Mouse (Mus musculus) heart, embryonic 10.5 days (tissue): ENCODE results near the gene Pkd1l1. TPM values are rescaled to one million over a fixed set of nuclear protein-coding genes. Genes with fewer than 3 reads are reported as not detected.

Experiments used
- DNase-seq: peaks from one replicate; pipeline ENCODE4 v3.0.0-alpha.2; 2017; ENCODE audit warnings: low spot score
- H3K27ac ChIP-seq: fragments of 300-500 bp; sonication (generic); 2 replicates; pipeline ENCODE4 v1.5.1; 2016; ENCODE audit warnings: mild to moderate bottlenecking
- H3K27me3 ChIP-seq: fragments of 300-500 bp; sonication (generic); 2 replicates; pipeline ENCODE4 v1.6.1; 2016; ENCODE audit warnings: mild to moderate bottlenecking; ENCODE audit not compliant: poor library complexity, insufficient read depth, severe bottlenecking
- H3K36me3 ChIP-seq: fragments of 300-500 bp; sonication (generic); 2 replicates; pipeline ENCODE4 v1.6.1; 2016; ENCODE audit warnings: mild to moderate bottlenecking, moderate library complexity
- H3K4me1 ChIP-seq: fragments of 300-500 bp; sonication (generic); 2 replicates; pipeline ENCODE4 v1.6.1; 2016; ENCODE audit warnings: mild to moderate bottlenecking
- H3K4me3 ChIP-seq: fragments of 300-500 bp; sonication (generic); 2 replicates; pipeline ENCODE4 v1.5.1; 2016; ENCODE audit warnings: mild to moderate bottlenecking, moderate library complexity
- H3K9me3 ChIP-seq: fragments of 300-500 bp; sonication (generic); 2 replicates; pipeline ENCODE4 v1.6.1; 2016; ENCODE audit warnings: mild to moderate bottlenecking, moderate library complexity
- WGBS: fragments of 180-500 bp; shearing (Covaris S2); methylation state at CpG from one replicate; pipeline ENCODE4 v1.1.7; 2016; 5-methylcytosine and 5-hydroxymethylcytosine counted together
- polyA plus RNA-seq: library from polyadenylated mRNA; unstranded; fragments of >200 nt; fragmentation: Nextera tagmentation; extraction: Ambion mirVana; gene quantifications from 2 replicates; pipeline ENCODE4 v1.2.1, GENCODE M21; 2016

The Pkd1l1 gene
- polyA plus RNA-seq, 1 experiment from 2014 or later = 0.04 TPM

DNA sequence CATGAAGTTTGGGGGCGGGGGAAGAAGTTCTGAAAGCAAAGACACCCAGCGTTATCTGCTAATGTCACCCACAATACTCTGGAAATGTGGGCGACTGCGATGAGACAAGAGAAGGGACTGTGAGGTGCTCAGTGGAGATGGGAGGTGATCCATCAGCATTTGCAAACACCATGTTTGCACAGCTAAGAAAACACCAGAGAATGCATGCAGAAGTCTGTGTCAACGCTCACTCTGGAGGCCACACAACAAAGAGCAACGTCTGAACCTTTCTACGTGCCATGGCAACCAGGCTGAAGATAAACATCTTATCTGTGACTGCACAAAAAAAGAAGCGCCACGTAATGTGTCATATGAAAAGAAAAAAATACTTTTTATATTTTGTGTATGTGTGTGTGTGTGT is 2.6 kb downstream of the Pkd1l1 start:
- no peaks in the 10 kb centered on the region for H3K9me3 ChIP-seq
- DNase-seq = no peak
- no peak overlapping the region for H3K4me3 ChIP-seq
- no peaks in the 10 kb centered on the region for H3K4me1 ChIP-seq
- 61% methylated on average over 9 of the region's 9 CpGs for WGBS
- H3K27ac ChIP-seq = no peak overlapping the region
- H3K36me3 ChIP-seq = no peaks in the 10 kb centered on the region
- 0 out of 2 replicates have a peak, but pooled peaks cover 3% of the 10 kb centered on the region for H3K27me3 ChIP-seq

DNA sequence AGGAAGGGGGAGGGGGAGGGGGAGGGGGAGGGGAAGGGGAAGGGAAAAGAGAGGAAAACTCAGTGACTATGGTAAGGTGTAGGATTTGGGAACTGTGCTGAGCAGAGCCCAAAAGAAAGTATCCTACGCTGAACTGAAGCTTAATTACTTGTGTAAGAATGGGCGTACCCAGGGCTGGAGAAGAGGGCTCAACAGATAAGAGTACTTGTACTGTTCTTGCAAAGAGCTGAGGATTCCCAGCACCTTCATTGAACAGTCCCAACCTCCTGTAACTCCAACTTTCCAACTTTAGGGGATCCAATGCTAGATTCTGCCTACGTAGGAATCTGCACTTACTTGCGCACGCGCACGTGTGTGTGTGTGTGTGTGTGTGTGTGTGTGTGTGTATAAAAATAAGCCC is 5.0 kb downstream of the Pkd1l1 start:
- 91% methylated on average over 7 of the region's 7 CpGs for WGBS
- no peak overlapping the region for H3K27ac ChIP-seq
- no peak for DNase-seq
- H3K27me3 ChIP-seq = 0 out of 2 replicates have a peak, but pooled peaks cover 3% of the 10 kb centered on the region
- H3K9me3 ChIP-seq = no peaks in the 10 kb centered on the region
- no peak overlapping the region for H3K4me3 ChIP-seq
- H3K36me3 ChIP-seq = no peaks in the 10 kb centered on the region
- no peaks in the 10 kb centered on the region for H3K4me1 ChIP-seq

DNA sequence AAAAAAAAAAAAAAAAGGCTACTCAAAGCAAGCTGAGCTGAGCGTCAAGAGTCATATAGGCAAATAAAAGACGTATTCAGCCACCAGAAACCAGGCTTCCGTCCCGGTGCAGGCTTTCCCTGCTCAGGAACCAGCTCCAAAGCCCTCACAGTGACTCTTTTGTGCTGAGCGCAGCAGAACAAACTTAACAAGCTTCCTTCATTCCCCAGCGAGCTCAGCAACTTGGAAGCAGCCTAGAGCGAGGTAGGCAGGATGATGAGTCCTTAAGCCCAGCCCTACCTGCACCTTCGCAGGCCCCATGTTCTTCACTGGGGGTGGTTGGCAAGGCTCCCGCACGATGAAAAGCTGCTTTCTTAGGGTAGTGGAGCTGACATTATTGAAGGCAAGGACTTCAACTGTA is 14.5 kb downstream of the Pkd1l1 start:
- Histone ChIP-seq H3K27ac (no peak overlapping the region), H3K4me3 (no peak overlapping the region), H3K27me3 (no peaks in the 10 kb centered on the region), H3K36me3 (no peaks in the 10 kb centered on the region), H3K4me1 (peaks cover 5% of the 10 kb centered on the region; the same call in 1 of the 2 replicates), H3K9me3 (no peaks in the 10 kb centered on the region)
- WGBS = 66% methylated on average over 10 of the region's 10 CpGs
- no peak for DNase-seq

DNA sequence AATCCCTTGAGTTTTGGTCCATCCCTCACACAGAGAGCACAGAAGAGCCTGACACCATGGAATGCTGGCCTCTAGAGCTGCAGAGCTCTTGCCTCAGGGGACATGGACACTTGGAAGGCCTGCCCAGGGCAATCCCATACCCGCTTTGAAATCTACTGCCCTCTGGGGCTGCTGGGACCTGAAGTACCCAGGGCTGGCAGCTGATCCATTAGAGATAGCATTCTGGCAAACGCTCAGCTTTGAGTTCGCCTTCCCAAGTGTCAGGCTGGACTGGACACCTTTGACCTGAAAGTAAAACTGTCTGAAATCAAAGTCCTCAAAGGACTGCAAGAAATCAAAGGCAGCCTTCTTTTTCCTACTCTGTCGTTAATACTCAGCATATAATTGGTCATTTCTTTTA is 15.0 kb downstream of the Pkd1l1 start:
- Histone ChIP-seq H3K4me1 (peaks cover 7% of the 10 kb centered on the region; the same call in 1 of the 2 replicates), H3K36me3 (no peaks in the 10 kb centered on the region), H3K27me3 (no peaks in the 10 kb centered on the region), H3K9me3 (no peaks in the 10 kb centered on the region), H3K27ac (no peak overlapping the region), H3K4me3 (no peak overlapping the region)
- no peak for DNase-seq
- WGBS = 57% methylated on average over 4 of the region's 4 CpGs

DNA sequence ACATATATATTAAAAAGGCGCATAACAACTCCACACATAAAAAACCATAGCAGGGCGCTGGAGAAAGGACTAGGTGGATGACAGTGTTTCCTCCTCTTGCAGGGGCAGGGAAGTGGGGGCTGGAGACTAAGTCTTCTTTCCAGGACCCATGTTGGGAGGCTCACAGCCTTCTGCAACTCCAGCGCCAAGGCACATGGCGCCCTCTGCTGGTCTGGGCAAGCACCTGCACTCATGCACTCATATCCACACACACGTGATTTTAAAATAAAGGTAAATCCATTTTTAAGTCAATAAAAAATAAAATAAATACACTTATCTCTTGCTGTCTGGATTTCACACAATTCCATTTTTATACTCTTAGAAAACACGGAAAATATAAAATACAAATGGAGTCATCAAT is 16.0 kb downstream of the Pkd1l1 start:
- H3K27ac ChIP-seq = no peak overlapping the region
- no peaks in the 10 kb centered on the region for H3K27me3 ChIP-seq
- no peak for DNase-seq
- no peaks in the 10 kb centered on the region for H3K9me3 ChIP-seq
- no peaks in the 10 kb centered on the region for H3K36me3 ChIP-seq
- peaks cover 7% of the 10 kb centered on the region; the same call in 1 of the 2 replicates for H3K4me1 ChIP-seq
- 63% methylated on average over 6 of the region's 6 CpGs for WGBS
- H3K4me3 ChIP-seq = no peak overlapping the region

DNA sequence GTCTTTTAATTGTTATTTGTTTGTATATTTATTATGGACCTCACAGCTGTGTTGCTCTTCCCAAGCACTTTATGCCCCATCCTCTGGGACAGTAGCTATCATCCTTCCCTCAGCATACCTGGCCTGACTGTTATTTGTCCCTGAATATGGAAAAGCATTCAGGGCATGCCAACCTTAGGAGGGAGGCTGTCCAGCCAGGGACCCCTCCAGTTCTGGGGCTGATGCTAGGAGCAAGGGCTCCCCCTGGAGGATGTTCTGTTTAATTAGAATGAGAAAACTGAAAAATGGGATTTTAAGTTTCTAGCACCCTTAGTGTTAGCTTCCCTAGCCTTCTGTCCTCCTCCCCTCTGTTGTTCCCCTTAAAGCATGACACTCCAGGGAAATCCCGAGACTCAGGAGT is 17.4 kb downstream of the Pkd1l1 start:
- H3K27ac ChIP-seq = no peak overlapping the region
- no peak overlapping the region for H3K4me3 ChIP-seq
- WGBS = 11% methylated on average over 1 of the region's 1 CpGs
- H3K36me3 ChIP-seq = no peaks in the 10 kb centered on the region
- no peaks in the 10 kb centered on the region for H3K9me3 ChIP-seq
- no peak for DNase-seq
- H3K4me1 ChIP-seq = peaks cover 7% of the 10 kb centered on the region; the same call in 1 of the 2 replicates
- no peaks in the 10 kb centered on the region for H3K27me3 ChIP-seq

DNA sequence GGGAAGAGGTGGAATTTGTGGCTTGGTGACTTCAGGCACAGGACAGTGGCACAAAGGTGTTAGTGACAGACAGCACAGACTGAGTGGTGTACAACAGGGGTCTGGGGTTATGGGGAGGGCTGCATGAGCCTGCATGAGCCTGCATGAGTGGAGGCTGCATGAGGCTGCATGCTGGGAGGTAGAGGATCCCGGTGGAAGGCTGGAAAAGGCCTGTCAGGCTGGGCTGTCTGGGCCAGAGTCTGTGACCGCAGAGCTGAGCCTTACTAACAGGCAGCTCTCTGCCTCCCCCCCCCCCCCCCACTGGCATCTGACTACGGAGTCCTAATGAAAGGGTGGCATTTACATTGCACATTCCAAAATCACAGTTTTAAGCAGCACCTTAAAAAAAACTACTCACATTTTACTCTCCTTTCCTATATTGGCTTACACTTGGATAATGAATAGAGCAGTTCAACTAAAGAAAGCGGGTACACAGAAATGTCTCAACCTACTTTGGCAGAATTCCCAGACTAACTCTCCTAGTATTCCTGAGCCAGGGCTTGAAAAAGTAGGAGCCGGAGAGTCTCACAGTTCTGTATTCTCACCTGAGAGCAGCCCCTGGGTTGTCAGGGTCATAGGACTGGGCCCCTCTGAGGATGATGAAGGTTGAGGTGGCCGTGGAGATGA is 23.2 kb downstream of the Pkd1l1 start:
- no peak overlapping the region for H3K27ac ChIP-seq

DNA sequence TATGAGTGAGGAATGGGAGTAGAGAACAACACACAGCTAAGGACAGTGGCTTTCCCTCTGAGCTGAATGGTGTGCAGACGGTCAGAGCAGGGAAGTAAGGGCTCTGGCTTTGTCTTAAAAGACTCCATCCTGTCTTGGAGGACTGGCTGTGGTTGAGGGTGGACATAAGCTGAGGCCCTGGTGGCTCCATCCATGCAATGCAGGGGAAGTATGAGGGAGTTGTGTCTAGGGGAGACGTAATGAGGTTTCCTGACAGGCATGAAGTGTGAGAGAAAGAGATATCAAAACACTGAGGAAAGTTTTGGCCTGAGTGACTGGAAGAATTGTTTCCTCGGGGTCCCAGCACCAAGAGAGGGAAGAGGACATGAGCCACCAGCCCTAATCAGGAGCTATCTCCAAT is 24.2 kb downstream of the Pkd1l1 start:
- DNase-seq = no peak
- Histone ChIP-seq H3K27ac (no peak overlapping the region), H3K9me3 (no peaks in the 10 kb centered on the region), H3K4me3 (no peak overlapping the region), H3K4me1 (peaks cover 16% of the 10 kb centered on the region; the same call in 1 of the 2 replicates), H3K36me3 (no peaks in the 10 kb centered on the region), H3K27me3 (no peaks in the 10 kb centered on the region)
- WGBS = 59% methylated on average over 3 of the region's 3 CpGs

More for the DNA sequence above, 23.2 kb downstream of the Pkd1l1 start:
- H3K27me3 ChIP-seq = no peaks in the 10 kb centered on the region
- WGBS = 82% methylated on average over 6 of the region's 6 CpGs
- DNase-seq = no peak
- H3K4me1 ChIP-seq = peaks cover 12% of the 10 kb centered on the region; the same call in 1 of the 2 replicates
- no peaks in the 10 kb centered on the region for H3K36me3 ChIP-seq
- H3K9me3 ChIP-seq = no peaks in the 10 kb centered on the region
- H3K4me3 ChIP-seq = no peak overlapping the region

DNA sequence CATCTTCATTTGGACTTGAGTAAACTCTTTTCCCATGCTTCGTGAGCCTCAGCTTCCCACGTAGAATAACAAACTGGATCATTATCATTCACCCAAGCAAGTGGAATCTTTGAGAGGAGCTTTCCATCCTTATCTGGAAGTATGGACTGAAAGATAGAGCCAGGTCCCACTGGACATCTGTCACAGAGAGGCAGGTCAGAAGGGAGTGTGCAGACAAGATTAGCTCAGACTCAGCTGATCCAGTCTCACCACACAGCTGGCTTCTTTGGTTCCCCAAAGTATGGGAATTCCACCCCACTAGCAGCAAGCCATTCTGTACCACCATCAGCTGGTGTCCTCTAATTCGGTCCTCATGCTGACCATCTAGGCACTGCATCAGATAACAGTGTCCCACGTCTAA is 29.0 kb downstream of the Pkd1l1 start:
- no peak for DNase-seq
- Histone ChIP-seq H3K27ac (no peak overlapping the region), H3K27me3 (no peaks in the 10 kb centered on the region), H3K36me3 (no peaks in the 10 kb centered on the region), H3K4me1 (peaks cover 21% of the 10 kb centered on the region; the same call in 1 of the 2 replicates), H3K4me3 (no peak overlapping the region), H3K9me3 (no peaks in the 10 kb centered on the region)
- WGBS = 53% methylated on average over 4 of the region's 4 CpGs

DNA sequence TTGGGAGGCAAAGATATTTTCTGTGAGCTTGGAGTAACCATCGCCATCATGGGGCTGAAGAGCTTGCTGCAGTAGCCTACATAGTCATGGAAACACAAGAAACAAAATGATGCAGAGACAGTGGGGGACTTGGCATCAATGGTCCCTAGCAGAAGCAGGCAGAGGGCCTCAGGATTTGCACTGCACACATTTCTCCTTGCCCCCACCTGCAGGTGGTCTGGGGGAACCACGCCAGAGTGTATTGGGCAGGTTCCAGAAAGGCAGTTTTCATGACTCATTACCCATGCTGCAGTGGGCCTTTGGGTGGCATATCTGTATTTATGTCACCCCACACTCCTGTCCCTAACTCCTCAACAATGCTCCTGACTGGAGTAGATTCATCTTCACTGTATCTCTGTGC is 30.6 kb downstream of the Pkd1l1 start:
- Histone ChIP-seq H3K27ac (no peak overlapping the region), H3K4me1 (peaks cover 16% of the 10 kb centered on the region; the same call in 1 of the 2 replicates), H3K9me3 (no peaks in the 10 kb centered on the region), H3K27me3 (no peaks in the 10 kb centered on the region), H3K36me3 (no peaks in the 10 kb centered on the region), H3K4me3 (no peak overlapping the region)
- WGBS = 82% methylated on average over 2 of the region's 2 CpGs
- DNase-seq = no peak

DNA sequence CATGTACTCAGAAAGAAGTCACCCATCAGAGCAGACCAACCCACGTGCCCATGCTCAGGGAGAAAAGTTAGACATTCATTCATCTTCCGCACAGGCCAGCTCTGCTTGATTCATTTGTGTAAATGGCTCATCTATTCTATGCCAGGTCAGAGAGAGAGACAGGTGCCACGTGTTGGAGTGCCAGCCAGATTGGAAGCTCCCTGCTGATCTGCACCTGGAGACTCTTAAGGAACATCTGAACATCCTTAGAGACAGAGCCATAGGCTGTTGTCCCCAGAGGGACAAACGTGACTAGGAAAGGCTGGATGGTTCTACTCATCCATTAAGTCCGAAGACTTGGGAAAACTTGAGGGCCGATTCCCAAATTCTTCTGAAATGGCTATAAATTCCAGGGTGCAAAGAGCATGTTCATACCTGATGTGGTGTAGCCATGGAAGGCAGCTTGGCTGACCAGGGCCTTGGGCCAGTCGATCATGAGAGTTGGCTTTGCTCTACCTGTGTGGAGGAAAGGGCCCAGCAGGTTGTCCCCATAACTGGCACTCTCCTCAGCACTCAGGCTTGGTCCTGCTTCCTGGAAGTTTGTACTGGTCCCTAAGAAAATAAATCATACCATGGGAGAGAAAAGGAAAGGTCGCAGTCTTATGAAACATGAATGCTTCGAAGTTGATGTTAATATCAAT is 36.5 kb downstream of the Pkd1l1 start:
- 84% methylated on average over 9 of the region's 9 CpGs for WGBS
- no peaks in the 10 kb centered on the region for H3K27me3 ChIP-seq
- DNase-seq = no peak
- H3K4me1 ChIP-seq = peaks cover 5% of the 10 kb centered on the region; the same call in 1 of the 2 replicates
- no peak overlapping the region for H3K27ac ChIP-seq
- H3K9me3 ChIP-seq = no peaks in the 10 kb centered on the region
- H3K36me3 ChIP-seq = no peaks in the 10 kb centered on the region
- H3K4me3 ChIP-seq = no peak overlapping the region

DNA sequence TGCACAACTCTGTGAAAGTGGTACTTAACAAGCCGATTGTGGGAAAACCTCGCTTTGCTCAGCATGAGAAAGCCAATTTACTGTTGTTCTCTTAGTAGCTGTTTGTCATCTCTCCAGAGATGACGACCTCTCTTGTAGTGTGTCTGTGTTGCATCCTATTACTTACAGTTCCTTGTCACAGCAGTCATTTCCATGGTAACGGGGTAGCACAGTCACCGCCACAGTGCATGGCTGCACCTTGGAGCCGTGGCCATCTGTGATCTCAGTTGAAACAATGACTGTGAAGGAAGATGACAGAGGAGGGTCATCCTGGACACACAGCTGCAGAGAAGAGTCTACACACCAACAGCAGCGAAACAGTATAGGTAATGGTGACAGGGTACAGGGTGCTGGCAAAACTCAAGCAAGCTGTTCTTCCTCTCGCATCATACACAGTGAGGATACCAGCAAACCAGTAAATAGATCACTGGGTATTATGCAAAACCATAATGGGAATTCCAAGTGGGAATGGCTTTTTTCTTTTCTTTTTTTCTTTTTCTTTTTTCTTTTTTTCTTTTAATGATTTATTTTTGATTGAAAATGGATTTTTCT is 56.9 kb downstream of the Pkd1l1 start:
- no peaks in the 10 kb centered on the region for H3K36me3 ChIP-seq
- H3K9me3 ChIP-seq = no peaks in the 10 kb centered on the region
- H3K27me3 ChIP-seq = no peaks in the 10 kb centered on the region
- 83% methylated on average over 8 of the region's 8 CpGs for WGBS
- no peaks in the 10 kb centered on the region for H3K4me1 ChIP-seq
- DNase-seq = no peak
- no peak overlapping the region for H3K4me3 ChIP-seq
- H3K27ac ChIP-seq = no peak overlapping the region

DNA sequence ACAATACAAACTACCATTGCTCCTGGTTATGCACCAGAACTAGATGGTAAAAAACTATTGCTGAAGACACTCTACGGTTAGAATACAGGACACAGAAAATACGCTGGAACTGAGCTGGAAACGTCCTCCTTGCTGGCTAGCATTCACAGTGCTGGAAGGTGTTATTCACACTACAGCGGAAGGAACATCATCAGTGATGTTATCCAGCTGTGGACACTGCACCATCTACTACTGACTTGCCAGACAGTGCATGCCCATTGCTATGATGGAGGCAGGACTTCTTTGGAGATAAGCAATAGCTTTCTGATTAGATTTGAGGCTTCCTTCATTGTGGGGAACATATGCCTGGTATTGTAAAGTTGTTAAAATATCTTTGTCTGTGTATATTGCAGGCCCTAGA is 90.3 kb downstream of the Pkd1l1 start:
- Histone ChIP-seq H3K9me3 (no peaks in the 10 kb centered on the region), H3K4me1 (no peaks in the 10 kb centered on the region), H3K27me3 (no peaks in the 10 kb centered on the region), H3K27ac (no peak overlapping the region), H3K4me3 (no peak overlapping the region), H3K36me3 (no peaks in the 10 kb centered on the region)
- 84% methylated on average over 4 of the region's 4 CpGs for WGBS
- DNase-seq = no peak
